Mouse (Mus musculus) ES-Bruce4 (cell line): ENCODE data around the gene Gm49320. TPM values are rescaled to one million over a fixed set of nuclear protein-coding genes. Genes with fewer than 3 reads are reported as not detected.
A peak's percentile ranks its signal among the peaks of the same experiment; 100 is the strongest.

Experiments
- H3K27ac ChIP-seq: 2 replicates; pipeline ENCODE4 v1.5.1; 2012; ENCODE audit warnings: low read length, inconsistent platforms; ENCODE audit not compliant: insufficient read depth
- H3K27me3 ChIP-seq: 2 replicates; pipeline ENCODE4 v1.6.1; 2012; ENCODE audit warnings: mild to moderate bottlenecking, low read length, inconsistent platforms; ENCODE audit not compliant: control insufficient read depth, poor library complexity, insufficient read depth, severe bottlenecking
- H3K36me3 ChIP-seq: 2 replicates; pipeline ENCODE4 v1.6.1; 2012; ENCODE audit warnings: inconsistent platforms, mild to moderate bottlenecking, low read length, moderate library complexity; ENCODE audit not compliant: control insufficient read depth, poor library complexity, insufficient read depth, severe bottlenecking
- H3K4me1 ChIP-seq: one replicate; pipeline ENCODE4 v1.8.1; 2011; ENCODE audit warnings: low read length; ENCODE audit not compliant: control insufficient read depth, insufficient read depth
- H3K4me3 ChIP-seq: 2 replicates; pipeline ENCODE4 v1.5.1; 2011; ENCODE audit warnings: low read depth, mild to moderate bottlenecking, low read length
- H3K9ac ChIP-seq: 2 replicates; pipeline ENCODE4 v1.6.1; 2012; ENCODE audit warnings: low read depth, mild to moderate bottlenecking, inconsistent platforms; ENCODE audit not compliant: poor library complexity, severe bottlenecking
- H3K9me3 ChIP-seq: replicated peaks from 2 replicates; pipeline ENCODE4 v1.6.1; 2012; ENCODE audit warnings: mild to moderate bottlenecking, low read length, inconsistent platforms; ENCODE audit not compliant: control insufficient read depth, poor library complexity, insufficient read depth, severe bottlenecking
- CTCF ChIP-seq: IDR thresholded peaks from one replicate; pipeline ENCODE4 v1.8.1; 2011; ENCODE audit warnings: low read depth, low read length
- EP300 ChIP-seq: IDR thresholded peaks from 2 replicates; pipeline ENCODE4 v1.6.1; 2011; ENCODE audit warnings: low read depth, low read length; ENCODE audit not compliant: insufficient read depth
- POLR2A ChIP-seq: IDR thresholded peaks from one replicate; pipeline ENCODE4 v1.8.1; 2011; ENCODE audit warnings: low read length; ENCODE audit not compliant: insufficient read depth
- polyA plus RNA-seq: library from polyadenylated mRNA; stranded (reverse); fragments of >200 nt; gene quantifications from 2 replicates; pipeline ENCODE4 v1.2.4, GENCODE M21; 2011; ENCODE audit warnings: low read depth; ENCODE audit not compliant: missing spikeins, insufficient read depth, insufficient read length

The Gm49320 gene
- polyA plus RNA-seq, 1 experiment: 0.33 TPM

GRCm38 (mm10) chr8:4230612-4231351 lies 7.9 kb upstream of the Gm49320 start:
- Histone ChIP-seq H3K27ac (no peak overlapping the region), H3K36me3 (no peaks in the 10 kb centered on the region), H3K9ac (no peak overlapping the region), H3K4me3 (no peak overlapping the region), H3K4me1 (no peaks in the 10 kb centered on the region), H3K9me3 (no peaks in the 10 kb centered on the region), H3K27me3 (no peaks in the 10 kb centered on the region)
- TF ChIP-seq EP300 (no peak), POLR2A (no peak), CTCF (no peak)

GRCm38 (mm10) chr8:4237814-4238433 lies 741 bp upstream of the Gm49320 start:
- peaks cover 2% of the 10 kb centered on the region for H3K36me3 ChIP-seq

GRCm38 (mm10) chr8:4239193-4239890 lies 677 bp downstream of the Gm49320 start:
- Histone ChIP-seq H3K36me3 (peaks cover 15% of the 10 kb centered on the region), H3K4me1 (no peaks in the 10 kb centered on the region), H3K9ac (peak overlapping the region; percentile 74), H3K27ac (no peak overlapping the region), H3K9me3 (no peaks in the 10 kb centered on the region), H3K27me3 (no peaks in the 10 kb centered on the region), H3K4me3 (peak overlapping the region; percentile 85)
- no peak for TF ChIP-seq EP300
- TF ChIP-seq CTCF: no peak
- no peak for TF ChIP-seq POLR2A

More at GRCm38 (mm10) chr8:4237814-4238433, 741 bp upstream of the Gm49320 start:
- Histone ChIP-seq H3K4me3 (peak overlapping the region; percentile 70), H3K27ac (peak overlapping the region; percentile 86), H3K9me3 (no peaks in the 10 kb centered on the region), H3K4me1 (no peaks in the 10 kb centered on the region), H3K9ac (peak overlapping the region; percentile 68), H3K27me3 (no peaks in the 10 kb centered on the region)
- TF ChIP-seq CTCF: no peak
- no peak for TF ChIP-seq POLR2A
- TF ChIP-seq EP300: no peak

GRCm38 (mm10) chr8:4245061-4245460 lies 6.4 kb downstream of the Gm49320 start:
- Histone ChIP-seq H3K4me1 (no peaks in the 10 kb centered on the region), H3K36me3 (peaks cover 33% of the 10 kb centered on the region), H3K9ac (no peak overlapping the region), H3K4me3 (no peak overlapping the region), H3K27me3 (no peaks in the 10 kb centered on the region), H3K27ac (no peak overlapping the region), H3K9me3 (no peaks in the 10 kb centered on the region)
- TF ChIP-seq EP300 (no peak), CTCF (no peak), POLR2A (no peak)

DNA sequence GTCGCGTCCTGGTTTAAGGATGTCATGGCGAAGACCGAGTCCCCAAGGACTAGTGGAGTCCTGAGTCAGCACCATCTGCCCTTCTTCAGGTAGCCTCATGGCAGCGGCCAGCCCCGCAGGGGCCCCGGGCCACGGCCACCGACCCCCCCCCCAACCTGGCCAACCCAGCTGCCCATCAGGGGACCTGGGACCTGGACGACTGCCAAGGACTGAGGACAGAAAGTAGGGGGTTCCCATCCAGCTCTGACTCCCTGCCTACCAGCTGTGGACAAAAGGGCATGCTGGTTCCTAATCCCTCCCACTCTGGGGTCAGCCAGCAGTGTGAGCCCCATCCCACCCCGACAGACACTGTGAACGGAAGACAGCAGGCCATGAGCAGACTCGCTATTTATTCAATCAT lies 7.1 kb downstream of the Gm49320 start:
- Histone ChIP-seq H3K4me3 (no peak overlapping the region), H3K27me3 (no peaks in the 10 kb centered on the region), H3K36me3 (peaks cover 33% of the 10 kb centered on the region), H3K9ac (no peak overlapping the region), H3K9me3 (no peaks in the 10 kb centered on the region), H3K4me1 (no peaks in the 10 kb centered on the region), H3K27ac (no peak overlapping the region)
- TF ChIP-seq EP300 (no peak), POLR2A (no peak), CTCF (no peak)

GRCm38 (mm10) chr8:4247241-4247640 lies 8.6 kb downstream of the Gm49320 start:
- TF ChIP-seq CTCF (no peak), POLR2A (no peak), EP300 (no peak)
- Histone ChIP-seq H3K27ac (no peak overlapping the region), H3K9me3 (no peaks in the 10 kb centered on the region), H3K27me3 (no peaks in the 10 kb centered on the region), H3K4me1 (no peaks in the 10 kb centered on the region), H3K9ac (no peak overlapping the region), H3K36me3 (peaks cover 33% of the 10 kb centered on the region), H3K4me3 (no peak overlapping the region)
